Mouse (Mus musculus): ENCODE measurements around the gene Mapkapk3. TPM values are rescaled to one million over a fixed set of nuclear protein-coding genes. Genes with fewer than 3 reads are reported as not detected.

The Mapkapk3 gene
- total and polyA plus RNA-seq, 3 experiments = 26.1 to 36.0 (median 29.0) TPM

DNA sequence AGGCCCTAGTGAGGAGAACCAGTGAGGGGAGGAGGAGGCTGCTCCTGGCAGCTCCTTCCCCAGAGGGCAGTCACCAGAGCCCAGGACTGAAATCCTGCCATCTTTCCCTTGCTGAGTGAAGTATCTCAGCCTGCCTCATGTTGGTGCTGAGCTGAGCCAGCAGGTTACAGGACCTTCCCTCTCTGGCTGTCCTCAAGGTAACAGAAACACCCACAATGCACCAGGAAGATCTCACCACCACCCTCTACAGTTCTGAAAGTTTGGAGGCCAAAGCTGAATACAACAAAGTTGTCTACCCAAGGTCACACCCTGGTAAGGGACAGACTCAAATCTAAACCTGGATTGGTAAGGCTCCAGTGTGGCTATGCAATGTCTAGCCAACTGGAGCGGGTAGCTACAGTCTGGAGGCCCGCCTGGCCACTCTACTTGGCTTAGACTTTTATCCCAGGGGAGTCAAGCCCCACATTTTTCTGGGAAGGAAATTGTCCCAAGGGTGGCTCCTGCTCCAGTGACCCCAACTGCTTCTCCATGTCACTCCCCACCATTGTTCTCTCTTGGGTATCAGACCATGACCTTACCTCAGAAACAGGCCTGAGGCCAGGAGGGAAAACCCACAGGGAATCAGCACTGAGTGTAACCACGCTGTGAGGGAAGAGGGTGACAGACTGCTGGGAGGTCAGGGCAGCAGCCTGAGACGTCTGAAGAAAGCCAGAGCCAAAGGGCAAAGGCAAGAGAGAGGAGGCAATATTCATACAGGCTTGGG lies 35.3 kb upstream of the Mapkapk3 start:
- H3K4me1 ChIP-seq (ENCODE audit: control insufficient read depth, insufficient read depth, low read length) = peaks cover 17% of the 10 kb centered on the region
- no peaks in the 10 kb centered on the region for H3K79me2 ChIP-seq (replicated peaks; ENCODE audit: control insufficient read depth, insufficient read depth, low read length)
- WGBS = 36% methylated on average over 4 of the region's 4 CpGs
- peak overlapping the region; percentile 73 for H3K27ac ChIP-seq
- intact Hi-C loops (cut with DNase I) = loop anchor here (2.0 kb wide), 1 partner anchor 26 kb away; no protein-coding TSS in a partner anchor
- H3K27me3 ChIP-seq (ENCODE audit: control insufficient read depth, insufficient read depth, low read length) = no peaks in the 10 kb centered on the region
- no peak overlapping the region for H3K9ac ChIP-seq (ENCODE audit: low read depth, low read length)
- no peak overlapping the region for H3K4me3 ChIP-seq
- peaks cover 2% of the 10 kb centered on the region for H3K36me3 ChIP-seq (ENCODE audit: control insufficient read depth, insufficient read depth, low read length)
- peak in 1 of 2 experiments; percentile 55 for DNase-seq
- TF ChIP-seq EP300 (IDR thresholded peaks at IDR 0.05; ENCODE audit: insufficient read depth, low read depth, low read length) (peak; percentile 58; the same call in 1 of the 2 replicates), POLR2A (IDR thresholded peaks at IDR 0.05; ENCODE audit: insufficient read depth, low read depth, low read length) (no peak)

DNA sequence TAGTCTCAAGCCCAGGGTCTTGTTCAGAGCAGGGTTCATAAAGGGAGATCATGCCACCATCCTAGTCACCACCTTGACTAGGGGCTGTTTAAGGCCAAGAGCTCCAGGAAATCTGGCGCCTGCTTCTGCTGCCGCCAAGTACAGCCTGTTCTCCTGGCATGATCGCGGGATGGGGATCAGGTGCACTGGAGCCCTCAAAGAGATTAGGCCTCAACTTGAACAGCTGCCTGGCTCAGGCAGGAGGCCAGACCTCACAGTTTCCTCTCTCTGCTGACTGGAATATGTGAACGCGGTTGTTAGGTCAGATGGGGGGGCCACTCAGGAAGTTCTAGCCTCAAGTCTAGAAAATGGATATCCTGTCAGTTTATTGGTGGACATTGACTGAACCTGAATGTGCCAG lies 33.9 kb upstream of the Mapkapk3 start:
- no peak overlapping the region for H3K4me3 ChIP-seq
- H3K4me1 ChIP-seq (ENCODE audit: control insufficient read depth, insufficient read depth, low read length) = peaks cover 17% of the 10 kb centered on the region
- H3K9ac ChIP-seq (ENCODE audit: low read depth, low read length) = no peak overlapping the region; the same call in 1 of the 2 replicates
- peak; percentile 82 to 90 for DNase-seq
- H3K27me3 ChIP-seq (ENCODE audit: control insufficient read depth, insufficient read depth, low read length) = no peaks in the 10 kb centered on the region
- TF ChIP-seq POLR2A (IDR thresholded peaks at IDR 0.05; ENCODE audit: insufficient read depth, low read depth, low read length) (peak; percentile 43; the same call in 1 of the 2 replicates), CTCF (IDR thresholded peaks at IDR 0.05) (no peak), EP300 (IDR thresholded peaks at IDR 0.05; ENCODE audit: insufficient read depth, low read depth, low read length) (peak; percentile 100)
- 6% methylated on average over 6 of the region's 6 CpGs for WGBS
- no peaks in the 10 kb centered on the region for H3K79me2 ChIP-seq (replicated peaks; ENCODE audit: control insufficient read depth, insufficient read depth, low read length)
- intact Hi-C loops (cut with DNase I) = loop anchor here (2.0 kb wide), 1 partner anchor 15 kb away; no protein-coding TSS in a partner anchor
- H3K36me3 ChIP-seq (ENCODE audit: control insufficient read depth, insufficient read depth, low read length) = peaks cover 2% of the 10 kb centered on the region
- H3K27ac ChIP-seq = peak overlapping the region; percentile 73

DNA sequence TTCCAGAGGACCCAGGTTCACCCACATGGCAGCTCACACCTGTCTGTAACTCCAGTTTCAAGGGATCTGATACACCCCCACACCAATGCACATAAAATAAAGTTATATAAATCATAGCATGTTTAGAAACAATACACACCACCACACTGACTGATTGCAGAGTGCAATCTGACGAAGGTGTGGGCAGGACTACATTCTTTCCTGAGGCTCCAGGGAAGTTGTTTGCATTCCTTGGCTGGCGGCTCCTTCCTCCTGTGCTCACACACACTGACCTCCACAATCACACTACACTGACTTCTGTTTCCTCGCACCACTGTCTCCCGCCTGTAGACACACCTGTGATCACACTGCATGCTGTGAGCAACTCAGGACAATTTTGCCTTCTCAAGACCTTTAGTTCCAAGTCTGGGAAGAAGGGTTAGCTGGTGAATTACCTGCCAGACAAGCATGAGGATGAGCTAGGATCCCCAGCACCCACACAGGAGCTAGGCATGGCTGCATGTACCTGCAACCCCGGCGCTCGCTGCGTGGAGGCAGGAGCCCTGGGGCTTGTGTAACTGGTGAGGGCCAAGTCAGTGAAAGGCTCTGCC lies 32.9 kb upstream of the Mapkapk3 start:
- Histone ChIP-seq H3K79me2 (replicated peaks; ENCODE audit: control insufficient read depth, insufficient read depth, low read length) (no peaks in the 10 kb centered on the region), H3K4me1 (ENCODE audit: control insufficient read depth, insufficient read depth, low read length) (peaks cover 17% of the 10 kb centered on the region), H3K4me3 (no peak overlapping the region), H3K9ac (ENCODE audit: low read depth, low read length) (no peak overlapping the region), H3K36me3 (ENCODE audit: control insufficient read depth, insufficient read depth, low read length) (peaks cover 2% of the 10 kb centered on the region), H3K27me3 (ENCODE audit: control insufficient read depth, insufficient read depth, low read length) (no peaks in the 10 kb centered on the region), H3K27ac (peak overlapping the region; percentile 73)
- no peak for DNase-seq
- no peak for TF ChIP-seq POLR2A (IDR thresholded peaks at IDR 0.05; ENCODE audit: insufficient read depth, low read depth, low read length)
- no peak for TF ChIP-seq CTCF (IDR thresholded peaks at IDR 0.05)
- no peak for TF ChIP-seq EP300 (IDR thresholded peaks at IDR 0.05; ENCODE audit: insufficient read depth, low read depth, low read length)
- intact Hi-C loops (cut with DNase I) = loop anchor here (2.0 kb wide), 1 partner anchor 14 kb away; no protein-coding TSS in a partner anchor
- WGBS = 71% methylated on average over 8 of the region's 8 CpGs

DNA sequence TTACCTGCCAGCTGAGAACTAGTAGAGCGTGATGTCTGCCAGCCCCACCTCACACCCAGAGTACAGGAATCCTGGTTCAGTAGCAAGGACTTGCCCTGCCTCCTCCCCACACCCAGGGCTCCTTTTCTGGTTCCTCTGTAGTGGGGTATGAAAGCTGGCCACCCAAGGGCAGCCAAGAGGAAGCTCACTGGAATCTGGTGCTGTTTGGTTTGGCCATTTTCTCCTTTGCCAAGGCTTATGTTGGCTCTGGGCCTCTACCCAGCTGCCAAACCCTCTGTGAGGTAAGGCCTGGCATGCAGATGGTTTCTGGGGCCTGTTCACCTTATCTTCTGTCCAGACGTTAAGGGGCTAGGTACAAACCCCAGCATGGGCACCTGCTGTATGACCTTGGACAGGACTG lies 26.1 kb upstream of the Mapkapk3 start:
- TF ChIP-seq POLR2A (IDR thresholded peaks at IDR 0.05; ENCODE audit: insufficient read depth, low read depth, low read length) = no peak
- TF ChIP-seq EP300 (IDR thresholded peaks at IDR 0.05; ENCODE audit: insufficient read depth, low read depth, low read length) = peak; percentile 40; the same call in 1 of the 2 replicates
- peaks cover 3% of the 10 kb centered on the region for H3K4me1 ChIP-seq (ENCODE audit: control insufficient read depth, insufficient read depth, low read length)
- no peak overlapping the region for H3K9ac ChIP-seq (ENCODE audit: low read depth, low read length)
- DNase-seq = peak; percentile 44 to 66
- H3K36me3 ChIP-seq (ENCODE audit: control insufficient read depth, insufficient read depth, low read length) = no peaks in the 10 kb centered on the region
- no peaks in the 10 kb centered on the region for H3K79me2 ChIP-seq (replicated peaks; ENCODE audit: control insufficient read depth, insufficient read depth, low read length)
- intact Hi-C loops (cut with DNase I) = no loop called here
- no peak overlapping the region for H3K4me3 ChIP-seq
- WGBS = 34% methylated on average over 2 of the region's 2 CpGs
- peak overlapping the region; percentile 23 for H3K27ac ChIP-seq
- H3K27me3 ChIP-seq (ENCODE audit: control insufficient read depth, insufficient read depth, low read length) = no peaks in the 10 kb centered on the region

DNA sequence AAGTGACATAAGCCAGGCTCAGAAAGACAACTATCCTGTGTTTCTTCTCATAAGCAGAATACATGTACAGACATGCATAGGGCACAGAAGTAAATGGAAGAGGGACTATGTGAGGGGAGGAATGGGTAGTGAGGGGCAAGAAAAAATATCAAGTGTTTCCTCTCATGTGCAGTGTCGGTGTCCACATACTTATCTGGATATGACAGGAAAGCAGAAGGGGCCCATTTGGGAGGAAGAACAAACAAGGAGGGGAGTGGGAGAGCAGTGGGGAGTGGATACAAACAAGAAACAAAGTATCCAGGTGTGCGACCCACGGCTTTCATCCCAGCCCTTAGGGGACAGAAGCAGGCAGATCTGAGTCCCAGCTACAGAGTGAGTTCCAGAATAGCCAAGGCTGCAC lies 24.2 kb upstream of the Mapkapk3 start:
- Histone ChIP-seq H3K9ac (ENCODE audit: low read depth, low read length) (no peak overlapping the region), H3K27me3 (ENCODE audit: control insufficient read depth, insufficient read depth, low read length) (no peaks in the 10 kb centered on the region), H3K79me2 (replicated peaks; ENCODE audit: control insufficient read depth, insufficient read depth, low read length) (no peaks in the 10 kb centered on the region), H3K4me1 (ENCODE audit: control insufficient read depth, insufficient read depth, low read length) (peaks cover 7% of the 10 kb centered on the region), H3K4me3 (no peak overlapping the region), H3K36me3 (ENCODE audit: control insufficient read depth, insufficient read depth, low read length) (no peaks in the 10 kb centered on the region), H3K27ac (no peak overlapping the region)
- TF ChIP-seq POLR2A (IDR thresholded peaks at IDR 0.05; ENCODE audit: insufficient read depth, low read depth, low read length) (no peak), CTCF (IDR thresholded peaks at IDR 0.05) (no peak), EP300 (IDR thresholded peaks at IDR 0.05; ENCODE audit: insufficient read depth, low read depth, low read length) (no peak)
- 73% methylated on average over 3 of the region's 3 CpGs for WGBS
- no peak for DNase-seq
- intact Hi-C loops (cut with DNase I) = no loop called here

All from heart, adult 2 months (tissue).